Mouse (Mus musculus) hindbrain, embryonic 14.5 days (tissue): ENCODE measurements around the gene Cbfa2t2. TPM values are rescaled to one million over a fixed set of nuclear protein-coding genes. Genes with fewer than 3 reads are reported as not detected.

ENCODE experiments used
- ATAC-seq: fragments of 200-750 bp; cut with Nextera tagmentation; 2 replicates; pipeline ENCODE4 v1.8.0; 2017; ENCODE audit warnings: moderate number of reproducible peaks, mild to moderate bottlenecking, moderate TSS enrichment, moderate library complexity; ENCODE audit not compliant: low FRiP score
- DNase-seq: peaks from one replicate; pipeline ENCODE4 v3.0.0-alpha.2; 2015; ENCODE audit warnings: low spot score
- H3K27ac ChIP-seq: fragments of 300-500 bp; sonication (generic); 2 replicates; pipeline ENCODE4 v1.5.1; 2014; ENCODE audit warnings: mild to moderate bottlenecking, moderate library complexity
- H3K27me3 ChIP-seq: fragments of 300-500 bp; sonication (generic); 2 replicates; pipeline ENCODE4 v1.6.1; 2014; ENCODE audit warnings: mild to moderate bottlenecking, low read length, mixed read lengths; ENCODE audit not compliant: control insufficient read depth, insufficient read depth
- H3K36me3 ChIP-seq: fragments of 300-500 bp; sonication (generic); replicated peaks from 2 replicates; pipeline ENCODE4 v1.6.1; 2014; ENCODE audit not compliant: control insufficient read depth, insufficient read depth
- H3K4me1 ChIP-seq: fragments of 300-500 bp; sonication (generic); replicated peaks from 2 replicates; pipeline ENCODE4 v1.6.1; 2014; ENCODE audit warnings: antibody characterized with exemption, low read length, mixed read lengths; ENCODE audit not compliant: control insufficient read depth, insufficient read depth
- H3K4me2 ChIP-seq: fragments of 300-500 bp; sonication (generic); replicated peaks from 2 replicates; pipeline ENCODE4 v1.6.1; 2014; ENCODE audit warnings: mild to moderate bottlenecking, moderate library complexity
- H3K4me3 ChIP-seq: fragments of 300-500 bp; sonication (generic); replicated peaks from 2 replicates; pipeline ENCODE4 v1.5.1; 2014; ENCODE audit warnings: mild to moderate bottlenecking, low read length
- H3K9ac ChIP-seq: fragments of 300-500 bp; sonication (generic); 2 replicates; pipeline ENCODE4 v1.6.1; 2014
- H3K9me3 ChIP-seq: fragments of 300-500 bp; sonication (generic); 2 replicates; pipeline ENCODE4 v1.6.1; 2016; ENCODE audit warnings: low read length; ENCODE audit not compliant: control insufficient read depth
- WGBS: fragments of 180-500 bp; shearing (Covaris S2); extraction: QIAGEN DNeasy Blood & Tissue Kit; methylation state at CpG from one replicate; pipeline ENCODE4 v1.1.7; 2014; 5-methylcytosine and 5-hydroxymethylcytosine counted together
- polyA plus RNA-seq: library from polyadenylated mRNA; unstranded; fragments of >200 nt; fragmentation: Nextera tagmentation; extraction: Ambion mirVana; gene quantifications from 2 replicates; pipeline ENCODE4 v1.2.1, GENCODE M21; 2014

The Cbfa2t2 gene
- polyA plus RNA-seq, 1 experiment from 2014 or later, result 48.0 TPM

- H3K27ac ChIP-seq, result no peak overlapping the region
- 62% methylated on average over 5 of the region's 5 CpGs for WGBS
- H3K4me3 ChIP-seq, result no peak overlapping the region
- no peaks in the 10 kb centered on the region for H3K9me3 ChIP-seq
- peaks cover 23% of the 10 kb centered on the region for H3K4me1 ChIP-seq
- no peak for ATAC-seq
- H3K9ac ChIP-seq, result no peak overlapping the region
- no peak overlapping the region for H3K4me2 ChIP-seq
- H3K36me3 ChIP-seq, result no peaks in the 10 kb centered on the region
- no peaks in the 10 kb centered on the region for H3K27me3 ChIP-seq
- no peak for DNase-seq
Observed at GRCm38 (mm10) chr2:154422181-154422580, 14.1 kb upstream of the Cbfa2t2 start.

GRCm38 (mm10) chr2:154423548-154423947 lies 12.7 kb upstream of the Cbfa2t2 start:
- Histone ChIP-seq H3K4me2 (no peak overlapping the region), H3K27me3 (no peaks in the 10 kb centered on the region), H3K4me3 (no peak overlapping the region), H3K9ac (no peak overlapping the region), H3K27ac (no peak overlapping the region), H3K9me3 (no peaks in the 10 kb centered on the region), H3K4me1 (peaks cover 36% of the 10 kb centered on the region), H3K36me3 (no peaks in the 10 kb centered on the region)
- DNase-seq (no peak), ATAC-seq (no peak)
- WGBS, result 81% methylated on average over 2 of the region's 2 CpGs

GRCm38 (mm10) chr2:154425522-154425921 lies 10.8 kb upstream of the Cbfa2t2 start:
- WGBS, result 85% methylated on average over 3 of the region's 3 CpGs

DNA sequence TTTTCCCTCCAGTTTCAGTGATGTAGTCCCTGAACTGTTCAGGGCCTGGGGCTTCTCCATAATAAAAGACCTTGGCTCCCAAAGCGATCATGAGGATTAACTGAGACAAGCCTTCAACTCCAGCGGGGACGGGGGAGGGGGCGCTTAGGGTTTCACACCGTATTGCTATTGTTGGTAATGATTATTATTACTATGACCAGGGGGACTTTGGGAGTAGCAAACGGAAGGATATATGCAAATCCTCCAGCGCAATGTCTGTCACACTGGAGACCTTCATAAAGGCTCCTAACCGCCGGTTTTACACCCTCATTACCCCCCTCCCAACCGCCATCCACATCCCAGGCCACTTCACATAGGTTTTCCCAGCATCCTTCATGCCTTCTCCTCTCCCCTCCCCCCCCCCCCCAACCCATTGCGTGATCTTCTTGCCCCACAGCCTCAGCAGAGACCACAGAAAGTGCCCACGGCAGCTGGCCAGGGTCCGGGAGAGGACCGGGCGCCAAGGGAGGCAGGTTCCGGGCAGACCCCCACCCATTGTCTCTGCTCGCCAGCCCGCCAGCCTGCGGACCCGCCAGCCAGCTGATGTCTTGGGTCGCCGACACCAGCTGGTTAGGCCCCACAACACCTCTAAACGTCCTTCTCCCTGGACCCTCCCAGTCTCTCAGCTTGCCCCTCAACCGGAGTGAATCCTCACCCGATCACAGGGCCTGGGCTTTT lies 9.9 kb upstream of the Cbfa2t2 start:
- WGBS, result 3% methylated on average over 24 of the region's 25 CpGs
- no peaks in the 10 kb centered on the region for H3K9me3 ChIP-seq
- peak; percentile 69 for ATAC-seq

More at GRCm38 (mm10) chr2:154425522-154425921, 10.8 kb upstream of the Cbfa2t2 start:
- H3K4me1 ChIP-seq, result peaks cover 36% of the 10 kb centered on the region
- no peak overlapping the region for H3K4me3 ChIP-seq
- H3K4me2 ChIP-seq, result no peak overlapping the region
- H3K27me3 ChIP-seq, result no peaks in the 10 kb centered on the region
- H3K9me3 ChIP-seq, result no peaks in the 10 kb centered on the region
- no peak for ATAC-seq
- no peaks in the 10 kb centered on the region for H3K36me3 ChIP-seq
- 0 out of 2 replicates have a peak overlapping the region, but pooled peaks have one; percentile 83 for H3K27ac ChIP-seq
- DNase-seq, result no peak
- H3K9ac ChIP-seq, result no peak overlapping the region

DNA sequence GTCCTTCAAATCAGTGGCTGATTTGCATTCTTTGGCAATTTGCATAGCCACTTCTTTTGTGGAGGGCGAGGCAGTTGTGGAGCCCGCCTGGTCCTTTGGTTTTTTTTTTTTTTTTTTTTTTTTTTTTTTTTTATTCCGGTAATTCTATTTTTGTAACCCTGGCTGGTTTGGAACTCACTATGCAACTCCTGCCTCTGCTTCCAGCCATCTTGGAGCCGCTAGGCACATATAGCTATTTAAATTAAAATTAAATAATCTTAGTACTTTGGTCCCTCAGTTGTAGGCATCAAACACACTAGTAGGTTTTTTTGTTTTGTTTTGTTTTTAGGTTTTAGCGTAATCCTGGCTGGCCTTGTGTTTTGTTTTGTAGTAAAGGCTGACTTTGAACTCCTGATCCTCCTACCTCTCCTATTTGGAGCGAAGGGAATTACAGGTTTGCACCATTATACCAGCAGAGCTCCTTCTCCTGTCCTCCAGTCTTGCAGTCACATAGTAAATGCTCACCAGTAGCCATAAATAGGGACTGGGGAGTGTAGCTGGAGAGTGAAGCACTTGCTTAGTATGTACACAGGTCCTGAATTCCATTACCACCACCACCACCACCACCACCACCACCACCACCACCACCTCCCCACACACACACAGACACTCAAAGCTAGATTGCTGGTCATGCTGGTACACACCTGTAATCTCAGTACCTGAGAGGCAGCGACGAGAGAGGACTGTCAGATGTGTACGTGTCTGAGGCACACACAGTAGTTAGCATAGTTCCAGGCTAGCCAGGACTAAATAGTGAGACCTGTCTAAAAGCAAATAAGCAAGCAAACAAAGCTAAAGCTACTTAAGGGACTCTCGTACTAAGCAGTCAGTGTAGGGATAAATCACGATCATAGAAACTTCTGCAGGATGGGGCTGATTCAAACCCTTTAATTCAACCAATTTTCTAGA lies 9.1 kb upstream of the Cbfa2t2 start:
- 25% methylated on average over 11 of the region's 11 CpGs for WGBS
- Histone ChIP-seq H3K9me3 (no peaks in the 10 kb centered on the region), H3K4me2 (peak overlapping the region; percentile 64), H3K4me3 (peak overlapping the region; percentile 33), H3K27ac (peak overlapping the region; percentile 83), H3K4me1 (peaks cover 27% of the 10 kb centered on the region), H3K27me3 (no peaks in the 10 kb centered on the region), H3K9ac (peak overlapping the region; percentile 57), H3K36me3 (no peaks in the 10 kb centered on the region)
- DNase-seq (peak; percentile 34), ATAC-seq (peak; percentile 28; the same call in 1 of the 2 replicates)

More for the DNA sequence above, 9.9 kb upstream of the Cbfa2t2 start:
- peak; percentile 65 for DNase-seq
- Histone ChIP-seq H3K4me3 (peak overlapping the region; percentile 33), H3K27ac (peak overlapping the region; percentile 83), H3K9ac (peak overlapping the region; percentile 57), H3K36me3 (no peaks in the 10 kb centered on the region), H3K4me2 (peak overlapping the region; percentile 64), H3K4me1 (peaks cover 32% of the 10 kb centered on the region), H3K27me3 (no peaks in the 10 kb centered on the region)

- peak; percentile 34 for DNase-seq
- H3K27me3 ChIP-seq, result no peaks in the 10 kb centered on the region
- 0 out of 2 replicates have a peak overlapping the region, but pooled peaks have one; percentile 4 for H3K4me3 ChIP-seq
- H3K36me3 ChIP-seq, result no peaks in the 10 kb centered on the region
- no peaks in the 10 kb centered on the region for H3K9me3 ChIP-seq
- H3K4me1 ChIP-seq, result peaks cover 27% of the 10 kb centered on the region
- peak overlapping the region; percentile 83 for H3K27ac ChIP-seq
- H3K4me2 ChIP-seq, result peak overlapping the region; percentile 30
- 15% methylated on average over 17 of the region's 17 CpGs for WGBS
- peak; percentile 46; the same call in 1 of the 2 replicates for ATAC-seq
- H3K9ac ChIP-seq, result peak overlapping the region; percentile 18; the same call in 1 of the 2 replicates
Observed at GRCm38 (mm10) chr2:154427853-154428360, 8.4 kb upstream of the Cbfa2t2 start.

DNA sequence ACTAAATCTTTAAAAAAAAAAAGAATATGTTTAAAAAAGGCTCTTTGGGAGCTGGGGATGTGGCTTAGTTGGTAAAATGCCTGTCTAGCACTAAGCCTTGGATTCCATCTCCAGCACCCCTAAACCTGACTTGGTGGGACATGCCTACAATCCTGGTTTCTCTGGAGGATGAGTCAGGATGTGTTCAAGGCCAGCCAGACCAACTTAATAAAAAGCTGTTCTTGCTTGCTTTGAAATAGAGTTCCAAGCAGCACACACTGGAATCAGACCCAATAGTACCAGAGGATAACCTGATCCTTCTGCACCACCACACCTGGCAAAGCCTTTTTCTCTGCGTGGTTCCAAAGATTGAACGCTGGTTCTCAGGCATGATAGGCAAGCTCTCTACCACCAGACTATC lies 5.7 kb upstream of the Cbfa2t2 start:
- Histone ChIP-seq H3K4me2 (no peak overlapping the region), H3K9ac (no peak overlapping the region), H3K4me3 (no peak overlapping the region), H3K27me3 (no peaks in the 10 kb centered on the region), H3K4me1 (peaks cover 30% of the 10 kb centered on the region), H3K27ac (no peak overlapping the region), H3K36me3 (no peaks in the 10 kb centered on the region), H3K9me3 (no peaks in the 10 kb centered on the region)
- WGBS, result 96% methylated on average over 2 of the region's 2 CpGs
- DNase-seq (no peak), ATAC-seq (no peak)

GRCm38 (mm10) chr2:154432696-154433095 lies 3.6 kb upstream of the Cbfa2t2 start:
- WGBS, result 68% methylated on average over 2 of the region's 2 CpGs
- Histone ChIP-seq H3K4me1 (peaks cover 19% of the 10 kb centered on the region), H3K9ac (no peak overlapping the region), H3K4me2 (no peak overlapping the region), H3K36me3 (no peaks in the 10 kb centered on the region), H3K27ac (no peak overlapping the region), H3K27me3 (no peaks in the 10 kb centered on the region), H3K4me3 (no peak overlapping the region), H3K9me3 (no peaks in the 10 kb centered on the region)
- ATAC-seq (no peak), DNase-seq (no peak)

GRCm38 (mm10) chr2:154433391-154433790 lies 2.9 kb upstream of the Cbfa2t2 start:
- H3K4me2 ChIP-seq, result no peak overlapping the region
- H3K27ac ChIP-seq, result no peak overlapping the region
- no peak overlapping the region for H3K9ac ChIP-seq
- H3K36me3 ChIP-seq, result no peaks in the 10 kb centered on the region
- ATAC-seq, result no peak
- H3K9me3 ChIP-seq, result no peaks in the 10 kb centered on the region
- no peaks in the 10 kb centered on the region for H3K27me3 ChIP-seq
- no peak for DNase-seq
- WGBS, result 42% methylated on average over 3 of the region's 3 CpGs
- peaks cover 19% of the 10 kb centered on the region for H3K4me1 ChIP-seq
- H3K4me3 ChIP-seq, result no peak overlapping the region
